Mouse (Mus musculus) bone marrow macrophage, adult 2 months (primary cell): ENCODE data around the gene Fam172a.

Source experiments
- CTCF ChIP-seq: IDR thresholded peaks from 2 replicates; pipeline ENCODE4 v1.5.1; 2012; ENCODE audit warnings: low read depth, mild to moderate bottlenecking, low read length, moderate library complexity
- POLR2A ChIP-seq: IDR thresholded peaks from 2 replicates; pipeline ENCODE4 v1.6.1; 2012; ENCODE audit warnings: mild to moderate bottlenecking, low read depth, low read length, borderline replicate concordance

GRCm38 (mm10) chr13:78102337-78102736, 400.5 kb downstream of the Fam172a start:
- TF ChIP-seq CTCF = no peak
- TF ChIP-seq POLR2A = no peak
